Mouse (Mus musculus) CD4-positive, CD25-positive, alpha-beta regulatory T cell, adult 4 months (primary cell): ENCODE measurements around the gene Ddr1. TPM values are rescaled to one million over a fixed set of nuclear protein-coding genes. Genes with fewer than 3 reads are reported as not detected.
A peak's percentile ranks its signal among the peaks of the same experiment; 100 is the strongest.

ENCODE experiments used
- ATAC-seq: one replicate; pipeline ENCODE4 v1.8.0; 2017
- polyA plus RNA-seq, 2 experiments: library from polyadenylated mRNA; unstranded; fragments of 100-300 nt; shearing (Covaris generic); gene quantifications; one replicate each; pipeline ENCODE4 v1.2.1; 2017

Ddr1 gene
- polyA plus RNA-seq, 2 experiments from 2014 or later, result 0.65 TPM

DNA sequence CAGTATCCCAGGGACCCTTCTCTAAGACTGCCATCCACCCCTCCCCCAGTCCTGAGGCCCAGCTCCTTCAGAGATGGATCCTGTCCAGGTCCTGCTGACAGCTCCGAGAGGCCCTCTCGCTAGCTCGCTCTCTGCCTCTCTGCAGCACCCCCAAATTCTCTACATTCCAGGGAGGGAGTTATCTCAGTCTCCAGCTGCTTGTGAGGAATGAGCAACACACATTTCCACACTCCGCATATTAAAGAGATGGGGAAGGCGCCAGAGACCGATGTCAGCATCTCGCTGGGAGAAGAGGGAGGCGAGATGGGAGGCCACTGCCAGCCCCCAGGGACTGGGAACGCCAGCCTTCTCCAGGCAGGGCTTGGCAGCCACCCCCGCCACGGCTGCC is 15.9 kb upstream of the Ddr1 start:
- ATAC-seq, result no peak

- ATAC-seq, result no peak
Measured at GRCm38 (mm10) chr17:35719616-35720339, 15.4 kb upstream of the Ddr1 start.

GRCm38 (mm10) chr17:35717080-35717479 is 12.7 kb upstream of the Ddr1 start:
- ATAC-seq, result no peak

GRCm38 (mm10) chr17:35716114-35716513 is 11.7 kb upstream of the Ddr1 start:
- no peak for ATAC-seq

- no peak for ATAC-seq
Measured at GRCm38 (mm10) chr17:35710705-35711347, 6.4 kb upstream of the Ddr1 start.

- ATAC-seq, result no peak
Measured at GRCm38 (mm10) chr17:35708611-35709010, 4.2 kb upstream of the Ddr1 start.

- ATAC-seq, result peak; percentile 63
Measured at GRCm38 (mm10) chr17:35707929-35708328, 3.5 kb upstream of the Ddr1 start.

DNA sequence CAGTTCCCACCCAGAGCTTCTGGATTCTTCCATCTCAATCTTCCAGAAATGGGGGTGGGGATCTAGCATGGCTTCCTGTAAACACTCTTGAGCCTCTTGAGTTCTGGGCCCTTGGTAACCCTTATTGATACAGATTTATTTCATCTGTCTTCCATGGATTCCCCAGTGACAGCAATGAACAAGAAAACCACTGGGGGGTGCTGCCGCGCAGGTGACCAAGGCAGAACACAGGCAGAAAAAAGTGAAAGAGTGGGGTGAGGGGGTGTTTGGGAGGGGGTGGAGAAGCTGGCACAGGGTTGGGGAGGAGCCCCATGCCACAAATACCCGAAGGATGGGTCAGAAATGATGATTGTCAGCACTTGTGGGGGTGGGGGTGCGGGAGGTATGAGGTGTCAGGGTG is 1.4 kb upstream of the Ddr1 start:
- ATAC-seq, result peak; percentile 33

- ATAC-seq, result no peak
Measured at GRCm38 (mm10) chr17:35703751-35704271, 610 bp downstream of the Ddr1 start.

DNA sequence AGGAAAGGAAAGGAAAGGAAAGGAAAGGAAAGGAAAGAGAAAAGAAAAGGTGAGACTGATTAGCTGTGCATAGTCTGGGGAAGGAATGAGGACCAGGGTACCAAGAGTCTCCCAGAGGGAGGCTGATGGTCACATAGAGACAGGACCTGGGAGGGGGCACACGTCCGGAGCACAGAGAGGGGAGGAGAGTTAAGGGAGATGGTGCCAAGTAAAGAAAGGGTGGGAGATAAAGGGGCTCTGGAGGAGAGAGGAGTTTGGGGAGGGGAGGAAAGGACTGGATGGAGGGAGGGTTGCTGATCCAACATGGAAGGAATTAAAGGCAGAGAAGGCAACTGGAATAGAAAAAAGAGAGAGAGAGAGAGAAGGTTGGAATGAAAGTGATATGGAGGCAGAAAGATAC is 1.4 kb downstream of the Ddr1 start:
- no peak for ATAC-seq

- ATAC-seq, result no peak
Measured at GRCm38 (mm10) chr17:35702605-35703004, 1.8 kb downstream of the Ddr1 start.

- ATAC-seq, result no peak
Measured at GRCm38 (mm10) chr17:35701978-35702461, 2.4 kb downstream of the Ddr1 start.

- ATAC-seq, result no peak
Measured at GRCm38 (mm10) chr17:35701203-35701977, 3.0 kb downstream of the Ddr1 start.

DNA sequence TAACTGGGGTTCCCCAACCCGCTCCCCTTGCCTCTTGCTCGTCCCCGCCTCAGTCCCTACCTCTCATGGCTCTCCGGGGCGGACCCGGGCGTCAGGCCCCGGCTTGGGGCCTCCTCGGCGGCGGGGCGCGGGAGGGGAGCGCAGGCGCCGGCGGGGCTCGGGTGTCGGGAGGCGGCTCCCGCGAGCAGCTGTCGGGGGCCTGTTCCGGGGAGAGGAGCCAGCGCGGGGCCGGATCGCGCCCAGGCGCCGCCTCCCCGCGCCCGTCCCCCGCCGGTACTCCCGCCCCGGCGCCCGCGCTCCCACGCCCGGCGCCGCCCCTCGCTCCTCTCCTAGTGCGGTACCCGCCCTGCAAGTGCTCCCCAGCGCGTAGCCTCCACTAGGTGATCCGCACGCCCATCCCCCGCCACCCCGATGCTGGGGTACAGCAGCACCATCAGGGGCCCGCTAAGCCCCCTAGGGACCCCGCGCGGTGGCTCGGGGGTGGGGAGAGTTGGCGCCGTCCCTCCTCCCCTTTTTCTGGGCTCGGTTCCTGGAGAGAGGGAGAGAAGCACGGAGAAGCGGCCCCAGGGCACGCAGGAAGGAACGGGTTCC is 4.0 kb downstream of the Ddr1 start:
- peak; percentile 50 for ATAC-seq

- ATAC-seq, result no peak
Measured at GRCm38 (mm10) chr17:35699919-35700318, 4.5 kb downstream of the Ddr1 start.

GRCm38 (mm10) chr17:35698501-35698883 is 5.9 kb downstream of the Ddr1 start:
- no peak for ATAC-seq

DNA sequence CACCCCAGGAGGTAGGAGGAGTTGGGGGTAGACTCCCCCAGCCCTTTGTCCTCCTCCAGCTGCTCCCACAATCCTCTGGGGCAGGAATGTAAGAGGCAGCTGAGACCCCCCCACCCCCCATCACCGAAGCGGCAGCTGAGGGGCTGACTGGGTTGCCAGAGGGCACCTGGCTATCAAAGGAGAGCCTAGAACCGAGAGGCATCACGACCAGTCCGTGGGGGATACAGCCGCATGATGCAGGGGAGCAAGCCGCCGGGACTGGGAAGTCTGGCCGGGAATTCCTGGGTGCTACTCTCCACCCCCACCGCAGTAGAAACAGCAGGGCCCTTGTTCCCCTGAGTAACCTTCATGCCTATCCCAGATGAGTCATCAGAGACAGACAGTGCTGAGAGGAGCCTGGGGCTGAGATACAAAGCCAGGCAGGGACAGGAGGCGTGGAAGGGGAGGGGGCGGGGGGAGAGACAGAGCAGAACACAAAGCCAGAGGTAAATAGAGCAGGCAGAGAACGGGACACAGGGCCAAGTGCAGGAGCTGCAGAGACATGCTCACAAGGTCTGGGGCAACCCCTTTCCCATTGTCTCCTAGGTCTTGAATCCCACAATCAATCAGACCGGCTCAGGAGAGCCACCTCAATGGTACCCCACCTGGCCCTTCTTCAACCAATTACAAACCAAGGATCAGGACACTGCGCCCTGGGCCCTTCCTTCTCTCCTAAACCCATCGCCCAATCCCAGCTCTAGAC is 6.5 kb downstream of the Ddr1 start:
- ATAC-seq, result no peak

DNA sequence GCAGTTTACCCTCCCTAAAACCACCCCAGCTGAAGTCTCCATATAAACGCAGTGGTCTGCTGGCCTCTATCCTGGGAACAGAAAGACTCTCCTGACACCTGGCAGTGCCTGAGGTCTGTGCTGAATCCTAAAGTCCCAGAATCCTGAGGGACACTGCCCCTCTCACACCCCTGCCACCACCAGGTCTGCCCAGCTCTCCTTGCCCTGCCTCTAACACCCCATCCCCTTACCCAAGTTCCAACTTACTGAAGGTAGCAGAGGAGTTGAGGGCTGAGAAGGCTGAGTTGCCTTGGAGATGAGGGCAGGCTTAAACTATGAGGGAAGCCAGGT is 7.0 kb downstream of the Ddr1 start:
- no peak for ATAC-seq

DNA sequence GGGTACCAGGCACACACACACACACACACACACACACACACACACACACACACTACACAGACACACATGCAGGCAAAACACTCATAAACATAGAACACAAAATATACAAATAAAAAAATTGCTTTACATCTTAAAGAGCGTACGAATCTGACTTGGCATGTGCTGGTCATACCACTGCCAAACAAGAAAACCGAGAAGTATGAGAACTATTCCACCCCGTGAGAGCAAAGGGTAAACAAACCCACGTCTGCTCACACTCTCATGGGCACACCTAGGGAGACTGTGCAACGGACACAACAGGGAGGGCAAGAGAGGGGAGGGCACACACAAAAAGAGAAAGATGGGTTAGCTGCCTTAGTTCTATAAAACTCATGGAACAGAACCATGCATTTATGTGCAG is 7.7 kb downstream of the Ddr1 start:
- no peak for ATAC-seq

DNA sequence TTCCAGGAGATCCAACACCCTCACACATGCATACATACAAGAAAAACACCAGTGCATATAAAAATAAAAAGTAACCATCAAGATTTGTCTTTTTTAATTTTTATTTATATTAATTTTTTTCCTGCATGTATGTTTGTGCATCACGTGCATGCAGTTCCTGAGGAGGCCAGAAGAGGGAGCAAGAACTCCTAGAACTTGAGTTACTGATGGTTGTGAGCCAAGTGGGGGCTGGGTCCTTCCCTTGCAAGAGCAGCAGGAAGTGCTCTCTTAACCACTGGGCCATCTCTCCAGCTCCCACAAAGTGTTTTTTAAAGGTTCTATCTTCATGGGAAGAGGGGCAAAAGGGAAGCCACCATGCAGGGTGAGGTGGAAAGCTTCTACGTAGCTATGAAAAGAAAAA is 9.1 kb downstream of the Ddr1 start:
- no peak for ATAC-seq

GRCm38 (mm10) chr17:35693906-35694305 is 10.5 kb downstream of the Ddr1 start:
- ATAC-seq, result no peak

DNA sequence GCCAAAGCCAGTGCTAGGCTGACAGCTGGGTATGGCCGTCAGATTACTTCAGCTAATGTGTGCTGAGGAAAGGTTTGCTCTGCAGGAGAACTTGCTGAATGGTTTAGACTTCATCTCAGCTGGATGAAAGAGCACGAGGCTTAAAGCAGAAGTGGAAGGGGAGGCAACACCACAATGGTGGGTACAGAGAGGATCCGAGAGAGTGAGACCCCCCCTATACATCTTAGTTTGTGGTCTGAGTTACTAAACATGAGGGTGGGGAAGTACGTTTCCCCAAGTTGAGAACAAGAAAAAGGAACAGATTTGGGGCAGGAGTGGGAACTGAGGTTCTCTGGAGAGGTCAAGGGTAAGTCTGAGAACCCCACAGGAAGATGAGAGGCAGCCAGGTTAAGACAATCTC is 12.1 kb downstream of the Ddr1 start:
- ATAC-seq, result no peak
